Mouse (Mus musculus) neural tube, embryonic 14.5 days (tissue): ENCODE measurements at regions not wholly inside any gene's neighbourhood (a gene's known extent, or its start where the extent isn't known, plus 50 kb on each side); places are given as distances from the start of the nearest gene placed in this dataset.

ENCODE experiments used
- ATAC-seq: fragments of 200-750 bp; cut with Nextera tagmentation; 2 replicates; pipeline ENCODE4 v1.8.0; 2017; ENCODE audit warnings: low read depth, mild to moderate bottlenecking, moderate TSS enrichment, moderate library complexity
- H3K27ac ChIP-seq: fragments of 300-500 bp; sonication (generic); 2 replicates; pipeline ENCODE4 v1.5.1; 2014; ENCODE audit warnings: low read depth, mild to moderate bottlenecking, control low read depth, low read length, moderate library complexity, mixed read lengths
- H3K27me3 ChIP-seq: fragments of 300-500 bp; sonication (generic); 2 replicates; pipeline ENCODE4 v1.6.1; 2014; ENCODE audit warnings: low read length; ENCODE audit not compliant: control insufficient read depth, insufficient read depth
- H3K36me3 ChIP-seq: fragments of 300-500 bp; sonication (generic); 2 replicates; pipeline ENCODE4 v1.6.1; 2014; ENCODE audit warnings: low read length, mixed read lengths; ENCODE audit not compliant: control insufficient read depth, insufficient read depth
- H3K4me1 ChIP-seq: fragments of 300-500 bp; sonication (generic); 2 replicates; pipeline ENCODE4 v1.6.1; 2014; ENCODE audit warnings: low read length; ENCODE audit not compliant: control insufficient read depth, insufficient read depth
- H3K4me2 ChIP-seq: fragments of 300-500 bp; sonication (generic); 2 replicates; pipeline ENCODE4 v1.6.1; 2014; ENCODE audit warnings: mild to moderate bottlenecking, low read depth, low read length, control low read depth
- H3K4me3 ChIP-seq: fragments of 300-500 bp; sonication (generic); 2 replicates; pipeline ENCODE4 v1.5.1; 2014; ENCODE audit warnings: low read depth, low read length, control low read depth, mixed read lengths
- H3K9ac ChIP-seq: fragments of 300-500 bp; sonication (generic); replicated peaks from 2 replicates; pipeline ENCODE4 v1.6.1; 2014; ENCODE audit warnings: low read depth, mild to moderate bottlenecking, control low read depth, low read length, mixed read lengths
- H3K9me3 ChIP-seq: fragments of 300-500 bp; sonication (generic); 2 replicates; pipeline ENCODE4 v1.6.1; 2016; ENCODE audit warnings: low read length; ENCODE audit not compliant: control insufficient read depth
- WGBS: fragments of 180-500 bp; shearing (Covaris S2); extraction: QIAGEN DNeasy Blood & Tissue Kit; methylation state at CpG from one replicate; pipeline ENCODE4 v1.1.7; 2014; 5-methylcytosine and 5-hydroxymethylcytosine counted together

GRCm38 (mm10) chr10:115664567-115664966, 77.0 kb upstream of the Lgr5 start:
- Histone ChIP-seq H3K4me3 (peak overlapping the region; percentile 12; the same call in 1 of the 2 replicates), H3K9me3 (no peaks in the 10 kb centered on the region), H3K4me2 (peak overlapping the region; percentile 39), H3K4me1 (no peaks in the 10 kb centered on the region), H3K36me3 (no peaks in the 10 kb centered on the region), H3K9ac (no peak overlapping the region), H3K27me3 (no peaks in the 10 kb centered on the region), H3K27ac (no peak overlapping the region)
- no peak for ATAC-seq
- 40% methylated on average over 19 of the region's 19 CpGs for WGBS

- WGBS: 97% methylated on average over 2 of the region's 2 CpGs
- no peak overlapping the region for H3K4me2 ChIP-seq
- H3K27ac ChIP-seq: no peak overlapping the region
- no peak for ATAC-seq
- no peaks in the 10 kb centered on the region for H3K4me1 ChIP-seq
- H3K4me3 ChIP-seq: no peak overlapping the region
- H3K9ac ChIP-seq: no peak overlapping the region
- no peaks in the 10 kb centered on the region for H3K9me3 ChIP-seq
- H3K36me3 ChIP-seq: no peaks in the 10 kb centered on the region
- no peaks in the 10 kb centered on the region for H3K27me3 ChIP-seq
Observed at GRCm38 (mm10) chr10:115676661-115677060, 89.1 kb upstream of the Lgr5 start.

- Histone ChIP-seq H3K9ac (no peak overlapping the region), H3K36me3 (no peaks in the 10 kb centered on the region), H3K4me3 (no peak overlapping the region), H3K4me2 (no peak overlapping the region), H3K27me3 (no peaks in the 10 kb centered on the region), H3K4me1 (no peaks in the 10 kb centered on the region), H3K27ac (no peak overlapping the region), H3K9me3 (no peaks in the 10 kb centered on the region)
- no peak for ATAC-seq
- 67% methylated on average over 6 of the region's 6 CpGs for WGBS
Observed at GRCm38 (mm10) chr10:115681115-115681514, 93.5 kb upstream of the Lgr5 start.

DNA sequence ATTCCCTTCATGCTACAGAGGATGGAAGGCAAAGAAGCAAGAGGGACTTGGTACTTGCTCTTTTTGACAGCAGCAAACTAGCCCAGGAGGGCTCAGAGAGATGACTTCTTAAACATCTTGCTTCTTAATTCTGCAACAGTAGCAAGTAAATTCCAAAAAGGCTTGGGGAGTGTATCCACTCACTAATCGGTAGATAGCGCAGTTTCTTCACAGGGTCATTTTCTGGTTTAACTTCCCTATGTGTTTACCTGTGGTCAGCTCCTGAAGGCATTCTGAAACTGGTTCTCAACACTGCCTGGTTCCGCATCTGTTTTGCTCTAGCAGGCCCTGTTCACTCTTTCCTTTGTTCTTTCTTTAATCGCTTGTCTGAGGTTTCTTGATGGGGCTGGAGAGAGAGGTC, 104.4 kb upstream of the Lgr5 start:
- Histone ChIP-seq H3K27ac (no peak overlapping the region), H3K4me1 (no peaks in the 10 kb centered on the region), H3K27me3 (no peaks in the 10 kb centered on the region), H3K36me3 (no peaks in the 10 kb centered on the region), H3K9me3 (no peaks in the 10 kb centered on the region), H3K4me3 (no peak overlapping the region), H3K9ac (no peak overlapping the region), H3K4me2 (no peak overlapping the region)
- 95% methylated on average over 4 of the region's 4 CpGs for WGBS
- no peak for ATAC-seq

GRCm38 (mm10) chr10:115693986-115694833, 106.6 kb upstream of the Lgr5 start:
- Histone ChIP-seq H3K27ac (no peak overlapping the region), H3K4me2 (no peak overlapping the region), H3K9ac (no peak overlapping the region), H3K4me1 (no peaks in the 10 kb centered on the region), H3K27me3 (no peaks in the 10 kb centered on the region), H3K9me3 (no peaks in the 10 kb centered on the region), H3K4me3 (no peak overlapping the region), H3K36me3 (no peaks in the 10 kb centered on the region)
- ATAC-seq: no peak
- 65% methylated on average over 22 of the region's 22 CpGs for WGBS

DNA sequence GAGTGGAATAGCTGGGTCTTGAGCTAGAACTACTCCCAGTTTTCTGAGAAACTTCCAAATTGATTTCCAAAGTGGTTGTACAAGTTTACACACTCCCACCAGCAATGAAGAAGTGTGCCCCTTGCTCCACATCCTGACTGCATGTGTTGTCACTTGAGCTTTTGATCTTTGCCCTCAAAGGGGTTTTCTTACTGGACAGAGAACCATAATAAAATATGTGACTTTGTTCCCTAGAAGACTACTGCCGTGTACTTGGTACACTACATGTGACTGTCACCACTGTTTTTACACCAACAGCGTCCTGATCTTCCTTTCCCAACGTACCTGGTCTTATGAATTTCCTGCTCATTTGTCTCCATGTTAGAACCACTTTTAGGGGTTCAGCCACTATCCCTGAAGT, 114.3 kb upstream of the Tspan8 start:
- H3K4me3 ChIP-seq: no peak overlapping the region
- H3K9me3 ChIP-seq: no peaks in the 10 kb centered on the region
- H3K4me2 ChIP-seq: no peak overlapping the region
- H3K27ac ChIP-seq: no peak overlapping the region
- H3K27me3 ChIP-seq: no peaks in the 10 kb centered on the region
- no peak overlapping the region for H3K9ac ChIP-seq
- H3K36me3 ChIP-seq: no peaks in the 10 kb centered on the region
- ATAC-seq: no peak
- H3K4me1 ChIP-seq: no peaks in the 10 kb centered on the region
- WGBS: 89% methylated on average over 3 of the region's 3 CpGs

GRCm38 (mm10) chr10:115708623-115709022, 108.0 kb upstream of the Tspan8 start:
- 65% methylated on average over 14 of the region's 14 CpGs for WGBS
- Histone ChIP-seq H3K4me2 (no peak overlapping the region), H3K4me1 (no peaks in the 10 kb centered on the region), H3K27ac (no peak overlapping the region), H3K9ac (no peak overlapping the region), H3K4me3 (no peak overlapping the region), H3K9me3 (no peaks in the 10 kb centered on the region), H3K36me3 (no peaks in the 10 kb centered on the region), H3K27me3 (no peaks in the 10 kb centered on the region)
- no peak for ATAC-seq

DNA sequence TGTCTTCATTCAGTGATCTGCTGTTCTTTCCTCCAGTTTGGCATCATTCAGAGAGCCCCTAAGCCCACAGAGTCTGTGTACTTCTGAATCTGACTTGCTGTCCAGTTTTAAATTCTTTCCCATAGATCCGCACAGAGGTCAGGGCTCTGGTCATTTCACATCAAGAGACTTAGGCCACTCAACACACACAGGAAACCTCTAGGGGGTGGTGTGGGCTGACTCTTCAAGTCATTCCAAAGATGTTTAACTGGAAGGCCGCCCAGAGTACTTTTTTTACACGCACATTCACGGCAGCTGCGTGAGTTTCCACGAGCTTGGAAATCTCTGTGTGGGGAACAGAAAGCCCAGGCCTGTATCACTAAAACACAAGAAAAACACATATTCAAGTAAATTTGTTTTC, 102.7 kb upstream of the Tspan8 start:
- no peak for ATAC-seq
- no peaks in the 10 kb centered on the region for H3K4me1 ChIP-seq
- H3K27me3 ChIP-seq: no peaks in the 10 kb centered on the region
- H3K9me3 ChIP-seq: no peaks in the 10 kb centered on the region
- 68% methylated on average over 6 of the region's 6 CpGs for WGBS
- H3K4me3 ChIP-seq: no peak overlapping the region
- H3K36me3 ChIP-seq: no peaks in the 10 kb centered on the region
- H3K27ac ChIP-seq: no peak overlapping the region
- H3K9ac ChIP-seq: no peak overlapping the region
- no peak overlapping the region for H3K4me2 ChIP-seq

DNA sequence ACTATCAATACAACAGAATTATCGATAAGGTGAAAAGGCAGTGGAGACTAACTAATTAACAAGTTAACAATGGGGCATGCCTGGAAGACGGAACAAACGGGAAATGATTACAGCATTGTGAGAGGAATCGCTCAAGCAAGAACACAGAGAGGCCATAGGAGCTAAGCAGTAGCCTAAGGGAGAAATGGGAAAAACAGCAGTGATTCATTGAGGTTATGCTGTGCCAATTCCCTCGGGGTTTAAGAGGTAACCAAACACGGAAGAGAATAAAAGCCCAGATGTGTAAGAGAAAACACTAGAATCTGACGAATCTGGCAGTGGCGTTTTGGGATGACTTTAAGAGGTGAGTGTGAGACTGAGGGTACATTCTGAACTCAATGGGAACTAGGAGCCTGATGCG, 100.5 kb upstream of the Tspan8 start:
- Histone ChIP-seq H3K9me3 (no peaks in the 10 kb centered on the region), H3K4me2 (no peak overlapping the region), H3K36me3 (no peaks in the 10 kb centered on the region), H3K27me3 (no peaks in the 10 kb centered on the region), H3K4me1 (no peaks in the 10 kb centered on the region), H3K27ac (no peak overlapping the region), H3K4me3 (no peak overlapping the region), H3K9ac (no peak overlapping the region)
- no peak for ATAC-seq
- 45% methylated on average over 9 of the region's 9 CpGs for WGBS
